Mouse (Mus musculus) myocyte (in vitro differentiated cells): ENCODE measurements around the gene Ddr2. TPM values are rescaled to one million over a fixed set of nuclear protein-coding genes. Genes with fewer than 3 reads are reported as not detected.

Experiments
- H3K27me3 ChIP-seq: one replicate; pipeline ENCODE4 v1.6.1; 2011; ENCODE audit not compliant: control insufficient read depth, insufficient read depth, insufficient read length
- H3K36me3 ChIP-seq: one replicate; pipeline ENCODE4 v1.6.1; 2011; ENCODE audit not compliant: control insufficient read depth, insufficient read depth
- H3K4me2 ChIP-seq: one replicate; pipeline ENCODE4 v1.6.1; 2011; ENCODE audit warnings: low read depth, control low read depth
- H3K4me3 ChIP-seq: one replicate; pipeline ENCODE4 v1.5.1; 2011; ENCODE audit warnings: mild to moderate bottlenecking, control low read depth, moderate library complexity
- H3K79me2 ChIP-seq: one replicate; pipeline ENCODE4 v1.6.1; 2011; ENCODE audit not compliant: control insufficient read depth, insufficient read depth
- H3ac ChIP-seq: one replicate; pipeline ENCODE4 v1.6.1; 2011; ENCODE audit not compliant: control insufficient read depth, insufficient read length
- CEBPB ChIP-seq: IDR thresholded peaks from 2 replicates; pipeline ENCODE4 v1.6.1; 2011; ENCODE audit warnings: mild to moderate bottlenecking, moderate library complexity; ENCODE audit not compliant: poor library complexity, insufficient read depth, severe bottlenecking
- E2F4 ChIP-seq: IDR thresholded peaks from one replicate; pipeline ENCODE4 v1.6.1; 2011; ENCODE audit warnings: mild to moderate bottlenecking, control low read depth, moderate library complexity; ENCODE audit not compliant: insufficient read depth
- MAX ChIP-seq: IDR thresholded peaks from one replicate; pipeline ENCODE4 v1.6.1; 2011; ENCODE audit warnings: low read depth, mild to moderate bottlenecking, control low read depth
- MYOD1 ChIP-seq, 3 experiments: IDR thresholded peaks; one replicate each; pipeline ENCODE4 v1.6.1; 2011; ENCODE audit warnings: control low read depth in 2 of 3, low read depth in 2 of 3, mild to moderate bottlenecking in 2 of 3, moderate library complexity in 1 of 3; ENCODE audit not compliant: insufficient read length in 2 of 3, control insufficient read depth in 1 of 3
- MYOG ChIP-seq, 3 experiments: IDR thresholded peaks; one replicate each; pipeline ENCODE4 v1.6.1; 2011; ENCODE audit warnings: control low read depth in 2 of 3, low read depth in 2 of 3, mild to moderate bottlenecking in 2 of 3; ENCODE audit not compliant: insufficient read length in 2 of 3, control insufficient read depth in 1 of 3, insufficient read depth in 1 of 3
- POLR2A ChIP-seq: IDR thresholded peaks from one replicate; pipeline ENCODE4 v1.6.1; 2011; ENCODE audit warnings: low read depth, mild to moderate bottlenecking, control low read depth, moderate library complexity; ENCODE audit not compliant: insufficient read length
- POLR2AphosphoS2 ChIP-seq: IDR thresholded peaks from one replicate; pipeline ENCODE4 v1.6.1; 2011; ENCODE audit warnings: low read depth, control low read depth; ENCODE audit not compliant: insufficient read length
- REST ChIP-seq: IDR thresholded peaks from one replicate; pipeline ENCODE4 v1.6.1; 2011; ENCODE audit warnings: mild to moderate bottlenecking, control low read depth, moderate library complexity; ENCODE audit not compliant: insufficient read depth, insufficient read length
- SRF ChIP-seq: IDR thresholded peaks from one replicate; pipeline ENCODE4 v1.6.1; 2011; ENCODE audit warnings: low read depth; ENCODE audit not compliant: control insufficient read depth, insufficient read length
- TCF12 ChIP-seq: IDR thresholded peaks from one replicate; pipeline ENCODE4 v1.6.1; 2011; ENCODE audit warnings: mild to moderate bottlenecking, control low read depth; ENCODE audit not compliant: poor library complexity, insufficient read depth, severe bottlenecking
- TCF3 ChIP-seq: IDR thresholded peaks from one replicate; pipeline ENCODE4 v1.6.1; 2011; ENCODE audit warnings: low read depth, control low read depth; ENCODE audit not compliant: insufficient read length
- USF1 ChIP-seq: IDR thresholded peaks from one replicate; pipeline ENCODE4 v1.6.1; 2011; ENCODE audit warnings: low read depth, mild to moderate bottlenecking, control low read depth, moderate library complexity
- polyA plus RNA-seq: library from polyadenylated mRNA; unstranded; fragments of >200 nt; fragmentation: generic; extraction: Trizol; gene quantifications from one replicate; pipeline ENCODE4 v1.2.1, GENCODE M21; 2012; ENCODE audit warnings: missing spikeins

Gene Ddr2
- polyA plus RNA-seq, 1 experiment: 33.8 TPM

DNA sequence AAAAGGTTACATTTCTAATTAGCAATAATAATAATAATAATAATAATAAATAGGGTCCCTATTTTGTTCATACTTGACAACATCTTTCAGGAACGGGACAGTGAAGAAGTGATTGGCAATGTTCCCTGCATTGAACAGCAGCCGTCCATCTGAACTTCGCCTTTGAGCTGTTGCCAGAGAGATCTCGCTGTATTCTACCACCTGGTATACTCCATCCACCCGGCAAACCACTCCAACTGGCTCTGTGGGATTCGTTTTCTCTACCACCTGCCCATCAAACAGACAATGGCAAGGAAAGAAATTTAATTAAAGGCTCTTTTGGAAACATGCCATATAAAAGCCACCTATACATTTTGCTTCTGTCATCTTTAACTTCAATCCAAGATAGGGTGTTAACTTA, 40.3 kb upstream of the Ddr2 start:
- Histone ChIP-seq H3K4me2 (no peak overlapping the region), H3K36me3 (peaks cover 18% of the 10 kb centered on the region), H3K4me3 (no peak overlapping the region), H3K79me2 (no peaks in the 10 kb centered on the region), H3K27me3 (no peaks in the 10 kb centered on the region), H3ac (no peak overlapping the region)
- TF ChIP-seq POLR2AphosphoS2: no peak
- no peak for TF ChIP-seq TCF12
- TF ChIP-seq CEBPB: no peak
- TF ChIP-seq MYOD1 (IDR thresholded peaks at IDR 0.05; ENCODE audit: control insufficient read depth in 1 of 3, insufficient read length in 2 of 3, low read depth in 2 of 3): no peak
- no peak for TF ChIP-seq SRF
- no peak for TF ChIP-seq REST
- no peak for TF ChIP-seq USF1
- TF ChIP-seq TCF3: no peak
- TF ChIP-seq MYOG (IDR thresholded peaks at IDR 0.05; ENCODE audit: control insufficient read depth in 1 of 3, insufficient read depth in 1 of 3, insufficient read length in 2 of 3, low read depth in 2 of 3): no peak
- TF ChIP-seq MAX: no peak
- TF ChIP-seq POLR2A: no peak
- no peak for TF ChIP-seq E2F4

DNA sequence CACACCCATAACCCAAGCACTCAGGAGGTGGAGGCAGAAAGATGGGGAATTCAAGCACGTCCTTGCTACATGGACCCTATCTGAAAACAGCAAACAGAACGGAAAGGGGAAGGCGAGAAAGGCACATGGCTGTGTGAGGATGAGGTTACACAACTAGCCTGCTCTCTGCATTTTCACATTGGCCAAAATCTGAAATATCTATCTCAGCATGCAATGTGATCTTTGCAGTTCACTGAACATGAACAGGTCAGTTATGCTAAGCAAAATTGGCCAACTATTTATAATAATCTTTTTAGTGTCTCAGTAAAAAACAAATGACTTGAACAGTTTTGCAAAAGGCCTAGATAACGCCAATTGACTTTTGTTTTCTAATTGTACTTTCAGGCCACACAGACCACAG, 39.2 kb upstream of the Ddr2 start:
- no peak overlapping the region for H3K4me2 ChIP-seq
- H3K36me3 ChIP-seq: peaks cover 15% of the 10 kb centered on the region
- H3K79me2 ChIP-seq: no peaks in the 10 kb centered on the region
- H3K27me3 ChIP-seq: no peaks in the 10 kb centered on the region
- no peak overlapping the region for H3K4me3 ChIP-seq
- no peak for TF ChIP-seq E2F4
- TF ChIP-seq POLR2AphosphoS2: no peak
- TF ChIP-seq TCF3: no peak
- no peak for TF ChIP-seq USF1
- no peak for TF ChIP-seq CEBPB
- TF ChIP-seq MYOD1 (IDR thresholded peaks at IDR 0.05; ENCODE audit: control insufficient read depth in 1 of 3, insufficient read length in 2 of 3, low read depth in 2 of 3): no peak
- no peak for TF ChIP-seq REST
- no peak for TF ChIP-seq SRF
- TF ChIP-seq TCF12: no peak
- no peak for TF ChIP-seq MYOG (IDR thresholded peaks at IDR 0.05; ENCODE audit: control insufficient read depth in 1 of 3, insufficient read depth in 1 of 3, insufficient read length in 2 of 3, low read depth in 2 of 3)
- TF ChIP-seq MAX: no peak
- TF ChIP-seq POLR2A: no peak
- H3ac ChIP-seq: no peak overlapping the region

DNA sequence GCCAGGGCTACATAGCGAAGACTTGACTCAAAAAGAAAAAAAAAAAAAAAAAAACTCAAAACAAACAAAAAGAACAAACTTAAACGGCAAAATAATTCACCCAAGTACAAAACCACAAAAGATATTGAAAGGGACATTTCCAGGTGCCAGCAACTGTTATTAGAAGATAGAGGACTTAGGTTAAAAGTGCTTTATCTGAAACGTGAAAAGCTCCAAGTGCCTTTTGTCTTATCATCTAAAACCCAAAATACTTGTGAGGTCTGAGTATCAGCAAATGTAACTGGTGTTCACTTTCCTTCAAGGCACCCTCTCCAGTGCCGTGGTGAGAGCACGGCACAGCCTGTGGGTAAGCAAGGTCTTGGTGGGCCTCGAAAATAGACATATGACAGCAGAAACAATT, 38.0 kb upstream of the Ddr2 start:
- H3K27me3 ChIP-seq: no peaks in the 10 kb centered on the region
- H3K4me3 ChIP-seq: no peak overlapping the region
- no peak overlapping the region for H3K4me2 ChIP-seq
- H3ac ChIP-seq: no peak overlapping the region
- TF ChIP-seq MYOG (IDR thresholded peaks at IDR 0.05; ENCODE audit: control insufficient read depth in 1 of 3, insufficient read depth in 1 of 3, insufficient read length in 2 of 3, low read depth in 2 of 3) (no peak), CEBPB (no peak), POLR2A (no peak), TCF12 (no peak), MAX (no peak), USF1 (no peak), SRF (no peak), MYOD1 (IDR thresholded peaks at IDR 0.05; ENCODE audit: control insufficient read depth in 1 of 3, insufficient read length in 2 of 3, low read depth in 2 of 3) (no peak)
- H3K36me3 ChIP-seq: peaks cover 23% of the 10 kb centered on the region
- no peaks in the 10 kb centered on the region for H3K79me2 ChIP-seq

DNA sequence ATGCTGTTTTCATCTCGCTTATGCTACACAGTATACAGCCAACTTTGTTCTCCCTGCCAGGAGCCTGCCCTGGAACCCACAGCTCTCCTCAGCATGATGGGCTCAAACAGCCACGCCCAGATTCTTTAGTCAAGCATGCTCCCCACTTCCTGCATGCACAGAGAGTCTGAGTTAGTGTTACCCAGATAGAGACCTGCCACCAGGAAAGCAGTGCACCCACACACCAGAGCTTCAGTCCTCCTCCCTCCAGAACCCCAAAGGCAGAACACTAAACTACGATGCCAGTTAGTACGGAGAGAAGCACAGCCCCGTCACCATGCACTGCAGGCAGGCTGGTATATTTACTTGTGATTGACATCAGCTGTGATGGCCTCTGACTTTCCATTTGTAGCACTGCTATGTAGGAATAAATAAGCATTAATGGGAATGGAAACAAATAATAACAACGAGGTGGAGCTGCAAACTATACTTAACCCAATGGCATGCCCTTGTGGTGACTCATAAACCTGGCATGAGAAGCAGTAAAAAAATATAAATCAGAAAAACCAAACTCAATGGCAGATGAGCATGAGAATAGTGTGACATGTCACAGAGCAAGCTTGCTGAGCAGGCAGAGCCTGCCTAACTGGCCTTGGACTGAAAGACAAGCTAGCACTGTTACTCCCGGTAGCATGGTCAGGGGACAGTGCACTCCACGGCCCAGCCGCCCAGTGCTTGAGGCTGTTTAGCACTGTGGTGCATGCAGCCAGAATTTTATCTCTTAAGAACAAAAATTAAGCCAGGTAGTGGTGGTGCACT, 37.3 kb upstream of the Ddr2 start:
- Histone ChIP-seq H3K4me2 (no peak overlapping the region), H3ac (no peak overlapping the region), H3K79me2 (no peaks in the 10 kb centered on the region), H3K4me3 (no peak overlapping the region), H3K36me3 (peaks cover 28% of the 10 kb centered on the region), H3K27me3 (no peaks in the 10 kb centered on the region)
- TF ChIP-seq E2F4: no peak
- no peak for TF ChIP-seq CEBPB
- TF ChIP-seq MAX: no peak
- TF ChIP-seq TCF3: no peak
- no peak for TF ChIP-seq MYOD1 (IDR thresholded peaks at IDR 0.05; ENCODE audit: control insufficient read depth in 1 of 3, insufficient read length in 2 of 3, low read depth in 2 of 3)
- TF ChIP-seq POLR2AphosphoS2: no peak
- no peak for TF ChIP-seq MYOG (IDR thresholded peaks at IDR 0.05; ENCODE audit: control insufficient read depth in 1 of 3, insufficient read depth in 1 of 3, insufficient read length in 2 of 3, low read depth in 2 of 3)
- no peak for TF ChIP-seq TCF12
- no peak for TF ChIP-seq SRF
- no peak for TF ChIP-seq REST
- TF ChIP-seq POLR2A: no peak
- TF ChIP-seq USF1: no peak
